Mouse (Mus musculus) lung, embryonic 14.5 days (tissue): ENCODE measurements around the gene Cdk6. TPM values are rescaled to one million over a fixed set of nuclear protein-coding genes. Genes with fewer than 3 reads are reported as not detected.
"Not testable (repeated sequence)": the region's sequence is repeated elsewhere in the genome, so short reads cannot be mapped to it uniquely, and the experiment has no call there.

Experiments used
- ATAC-seq: fragments of 200-750 bp; cut with Nextera tagmentation; 2 replicates; pipeline ENCODE4 v1.8.0; 2017; ENCODE audit warnings: mild to moderate bottlenecking, moderate TSS enrichment, moderate library complexity; ENCODE audit not compliant: insufficient read depth
- DNase-seq: peaks from one replicate; pipeline ENCODE4 v3.0.0-alpha.2; 2015
- H3K27ac ChIP-seq: fragments of 300-500 bp; sonication (generic); 2 replicates; pipeline ENCODE4 v1.5.1; 2014; ENCODE audit warnings: low read depth, mild to moderate bottlenecking, moderate library complexity
- H3K27me3 ChIP-seq: fragments of 300-500 bp; sonication (generic); 2 replicates; pipeline ENCODE4 v1.6.1; 2014; ENCODE audit warnings: low read length, control low read depth; ENCODE audit not compliant: insufficient read depth
- H3K36me3 ChIP-seq: fragments of 300-500 bp; sonication (generic); 2 replicates; pipeline ENCODE4 v1.6.1; 2014; ENCODE audit warnings: control low read depth; ENCODE audit not compliant: insufficient read depth
- H3K4me1 ChIP-seq: fragments of 300-500 bp; sonication (generic); 2 replicates; pipeline ENCODE4 v1.6.1; 2014; ENCODE audit warnings: antibody characterized with exemption, control low read depth; ENCODE audit not compliant: insufficient read depth
- H3K4me2 ChIP-seq: fragments of 300-500 bp; sonication (generic); 2 replicates; pipeline ENCODE4 v1.6.1; 2014; ENCODE audit warnings: mild to moderate bottlenecking
- H3K4me3 ChIP-seq: fragments of 300-500 bp; sonication (generic); 2 replicates; pipeline ENCODE4 v1.5.1; 2014; ENCODE audit warnings: low read depth, low read length
- H3K9ac ChIP-seq: fragments of 300-500 bp; sonication (generic); 2 replicates; pipeline ENCODE4 v1.6.1; 2014
- H3K9me3 ChIP-seq: fragments of 300-500 bp; sonication (generic); 2 replicates; pipeline ENCODE4 v1.6.1; 2016; ENCODE audit warnings: low read depth, low read length, control low read depth
- CTCF ChIP-seq: IDR thresholded peaks from 2 replicates; pipeline ENCODE4 v1.5.1; 2016; ENCODE audit warnings: antibody characterized with exemption, low read depth
- WGBS: fragments of 180-500 bp; shearing (Covaris S2); extraction: QIAGEN DNeasy Blood & Tissue Kit; methylation state at CpG from one replicate; pipeline ENCODE4 v1.1.7; 2014; 5-methylcytosine and 5-hydroxymethylcytosine counted together
- polyA plus RNA-seq: library from polyadenylated mRNA; unstranded; fragments of >200 nt; fragmentation: Nextera tagmentation; extraction: Ambion mirVana; gene quantifications from 2 replicates; pipeline ENCODE4 v1.2.1, GENCODE M21; 2014

The Cdk6 gene
- polyA plus RNA-seq, 1 experiment from 2014 or later = 57.8 TPM

DNA sequence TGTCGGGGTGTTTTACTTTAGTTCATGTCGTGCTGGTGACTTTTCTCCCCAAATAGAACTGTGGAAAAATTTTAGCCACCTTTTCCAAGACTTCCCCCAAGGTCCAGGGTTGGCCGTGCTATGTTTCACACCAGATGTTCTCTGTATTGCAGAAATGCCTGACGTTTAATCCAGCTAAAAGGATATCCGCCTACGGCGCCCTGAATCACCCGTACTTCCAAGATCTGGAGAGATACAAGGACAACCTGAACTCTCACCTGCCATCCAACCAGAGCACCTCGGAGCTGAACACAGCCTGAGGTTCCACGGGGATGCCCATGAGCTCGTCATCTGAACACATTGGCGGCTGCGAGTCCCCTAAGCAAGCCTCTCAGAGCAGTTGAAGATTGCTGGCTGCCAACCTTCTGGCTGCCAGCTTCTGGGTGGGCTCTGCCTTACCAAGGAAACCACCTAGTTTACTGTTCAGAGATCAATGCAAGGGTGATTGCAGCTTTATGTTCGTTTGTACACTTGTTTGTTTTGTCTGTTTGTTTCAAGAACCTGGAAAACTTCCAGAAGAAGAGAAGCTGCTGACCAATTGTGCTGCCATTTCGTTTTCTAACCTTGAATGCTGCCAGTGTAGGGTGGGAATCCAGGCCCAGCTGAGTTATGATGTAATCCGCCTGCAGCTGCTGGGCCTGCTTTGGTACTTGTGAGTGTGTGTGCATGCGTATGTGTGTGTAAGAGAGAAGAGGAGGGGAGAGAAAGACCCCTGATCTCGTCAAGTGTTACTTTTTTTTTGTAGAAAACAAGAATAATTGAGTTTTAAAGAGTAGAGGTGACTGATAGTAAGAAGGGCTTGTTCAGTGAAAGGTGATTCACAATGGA lies 179.4 kb downstream of the Cdk6 start:
- no peaks in the 10 kb centered on the region for H3K4me1 ChIP-seq
- no peak overlapping the region for H3K4me3 ChIP-seq
- peaks cover 24% of the 10 kb centered on the region; the same call in 1 of the 2 replicates for H3K36me3 ChIP-seq
- 83% methylated on average over 18 of the region's 18 CpGs for WGBS
- no peak overlapping the region for H3K27ac ChIP-seq
- H3K9me3 ChIP-seq = no peaks in the 10 kb centered on the region
- ATAC-seq (no peak), DNase-seq (no peak)
- TF ChIP-seq CTCF = no peak
- no peak overlapping the region for H3K4me2 ChIP-seq
- no peak overlapping the region for H3K9ac ChIP-seq
- H3K27me3 ChIP-seq = no peaks in the 10 kb centered on the region

DNA sequence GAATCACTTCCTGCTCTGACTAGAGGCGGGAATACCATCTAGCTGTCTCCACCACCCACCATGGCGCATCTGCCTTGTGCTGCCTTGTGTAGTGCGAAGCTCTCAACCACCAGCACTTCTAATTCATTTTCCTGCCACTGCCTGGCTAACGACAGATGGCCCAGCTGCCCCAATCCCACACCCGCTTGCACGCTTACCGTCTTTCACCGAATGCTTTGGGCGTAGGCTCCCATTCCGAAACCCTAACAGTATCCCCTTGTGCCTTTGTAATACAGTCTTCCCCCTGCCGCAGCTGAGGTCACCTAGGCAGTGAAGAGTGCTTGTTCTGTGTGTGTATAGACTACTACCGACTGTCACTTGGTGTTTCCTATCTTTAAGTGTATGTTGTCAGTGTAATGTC lies 180.5 kb downstream of the Cdk6 start:
- Histone ChIP-seq H3K27ac (no peak overlapping the region), H3K27me3 (no peaks in the 10 kb centered on the region), H3K4me2 (no peak overlapping the region), H3K4me1 (no peaks in the 10 kb centered on the region), H3K4me3 (no peak overlapping the region), H3K9me3 (no peaks in the 10 kb centered on the region), H3K36me3 (peaks cover 24% of the 10 kb centered on the region; the same call in 1 of the 2 replicates), H3K9ac (no peak overlapping the region)
- no peak for TF ChIP-seq CTCF
- DNase-seq = no peak
- ATAC-seq = no peak
- 89% methylated on average over 12 of the region's 12 CpGs for WGBS

DNA sequence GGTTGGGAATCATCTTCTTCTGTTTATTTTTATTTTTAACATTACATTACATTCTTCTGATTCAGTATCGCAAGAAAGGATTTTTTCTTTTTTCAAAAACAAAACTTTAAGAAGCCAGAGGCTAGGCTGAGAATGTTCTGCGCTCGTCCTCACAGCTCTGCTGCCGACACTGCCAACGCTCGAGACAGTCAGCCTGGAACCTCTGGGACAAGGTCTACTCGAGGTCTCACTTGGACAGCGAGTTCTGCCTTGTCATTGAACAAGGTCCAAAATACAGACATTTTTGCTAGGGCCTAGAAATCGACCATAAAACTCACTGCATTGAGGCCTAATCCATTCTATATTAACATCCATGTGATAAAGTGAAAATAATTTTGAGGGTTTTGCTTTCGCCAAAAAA lies 181.5 kb downstream of the Cdk6 start:
- no peak for TF ChIP-seq CTCF
- Histone ChIP-seq H3K36me3 (peaks cover 24% of the 10 kb centered on the region; the same call in 1 of the 2 replicates), H3K4me2 (no peak overlapping the region), H3K9me3 (no peaks in the 10 kb centered on the region), H3K27me3 (no peaks in the 10 kb centered on the region), H3K4me1 (no peaks in the 10 kb centered on the region), H3K9ac (no peak overlapping the region), H3K27ac (no peak overlapping the region), H3K4me3 (no peak overlapping the region)
- WGBS = 87% methylated on average over 10 of the region's 10 CpGs
- DNase-seq (no peak), ATAC-seq (no peak)

DNA sequence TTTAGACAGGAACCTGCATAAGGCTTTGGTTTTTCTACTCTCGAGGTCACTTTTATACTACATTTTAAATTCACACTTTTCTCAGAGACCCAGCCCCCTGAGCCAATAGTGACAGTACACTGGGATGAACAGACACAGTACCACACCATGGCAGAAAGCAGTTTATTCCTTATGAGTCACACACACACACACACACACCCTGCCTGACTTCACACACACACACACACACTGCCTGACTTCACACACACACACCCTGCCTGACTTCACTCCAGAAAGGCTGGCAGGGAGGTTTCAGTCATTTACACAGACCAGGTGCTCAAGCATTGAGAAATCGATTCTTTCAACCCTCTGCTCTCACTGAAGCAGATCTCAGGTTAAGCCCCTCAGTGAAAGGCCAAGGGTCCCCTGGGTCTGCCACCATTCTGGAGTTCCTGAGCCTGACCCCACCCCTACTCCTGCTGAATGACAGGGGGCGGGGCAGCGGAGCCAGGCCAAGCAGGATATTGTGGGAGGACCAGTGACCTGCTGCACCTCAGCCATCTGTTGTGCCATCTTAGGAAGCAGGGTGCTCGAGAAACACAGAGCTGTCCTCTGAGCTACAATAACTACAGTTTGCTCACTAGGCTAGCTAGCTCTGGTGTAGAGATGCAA lies 185.9 kb downstream of the Cdk6 start:
- Histone ChIP-seq H3K9me3 (no peaks in the 10 kb centered on the region), H3K27ac (no peak overlapping the region), H3K4me1 (no peaks in the 10 kb centered on the region), H3K9ac (no peak overlapping the region), H3K4me2 (no peak overlapping the region), H3K36me3 (peaks cover 10% of the 10 kb centered on the region; the same call in 1 of the 2 replicates), H3K4me3 (no peak overlapping the region), H3K27me3 (no peaks in the 10 kb centered on the region)
- 44% methylated on average over 5 of the region's 5 CpGs for WGBS
- DNase-seq (no peak), ATAC-seq (peak; percentile 28; the same call in 1 of the 2 replicates)
- TF ChIP-seq CTCF = no peak

- Histone ChIP-seq H3K9ac (no peak overlapping the region), H3K27ac (no peak overlapping the region), H3K9me3 (no peaks in the 10 kb centered on the region), H3K4me3 (no peak overlapping the region), H3K4me1 (no peaks in the 10 kb centered on the region), H3K27me3 (no peaks in the 10 kb centered on the region), H3K36me3 (no peaks in the 10 kb centered on the region), H3K4me2 (no peak overlapping the region)
- ATAC-seq (no peak), DNase-seq (peak; percentile 24)
- TF ChIP-seq CTCF = no peak
- 80% methylated on average over 10 of the region's 10 CpGs for WGBS
Observed at GRCm38 (mm10) chr5:3529585-3530189, 188.4 kb downstream of the Cdk6 start.

DNA sequence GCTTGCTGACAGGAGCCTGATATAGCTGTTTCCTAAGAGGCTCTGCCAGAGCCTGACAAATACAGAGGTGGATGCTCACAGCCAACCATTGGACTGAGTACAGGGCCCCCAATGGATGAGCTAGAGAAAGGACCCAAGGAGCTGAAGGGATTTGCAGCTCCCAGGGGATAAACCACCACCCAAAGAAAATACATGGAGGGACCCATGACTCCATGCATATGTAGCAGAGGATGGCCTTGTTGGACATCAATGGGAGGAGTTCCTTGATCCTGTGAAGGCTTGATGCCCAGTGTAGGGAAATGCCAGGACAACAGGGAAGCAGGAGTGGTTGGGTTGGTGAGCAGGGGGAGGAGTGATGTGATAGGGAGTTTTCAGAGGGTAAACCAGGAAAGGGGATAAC lies 190.8 kb downstream of the Cdk6 start:
- not testable (repeated sequence) for H3K36me3 ChIP-seq, ATAC-seq, H3K9ac ChIP-seq, H3K27me3 ChIP-seq, H3K4me2 ChIP-seq, H3K4me3 ChIP-seq, DNase-seq, H3K27ac ChIP-seq, H3K4me1 ChIP-seq, H3K9me3 ChIP-seq

- no peak for TF ChIP-seq CTCF
- Histone ChIP-seq H3K4me3 (no peak overlapping the region), H3K4me2 (no peak overlapping the region), H3K4me1 (no peaks in the 10 kb centered on the region), H3K36me3 (no peaks in the 10 kb centered on the region), H3K9me3 (no peaks in the 10 kb centered on the region), H3K27me3 (no peaks in the 10 kb centered on the region), H3K9ac (no peak overlapping the region), H3K27ac (no peak overlapping the region)
- DNase-seq (no peak), ATAC-seq (no peak)
- WGBS = 69% methylated on average over 3 of the region's 3 CpGs
Observed at GRCm38 (mm10) chr5:3536592-3537212, 195.4 kb downstream of the Cdk6 start.
